Mouse (Mus musculus): Measurements from ENCODE around the gene Ccdc115.

The Ccdc115 gene

GRCm38 (mm10) chr1:34439215-34439960 is at the start of gene Ccdc115, which contains the start of gene Imp4:
Ccdc115 (minus strand) TSS chr1:34439672.
Imp4 (plus strand) TSS chr1:34439851.
- DNase-seq (ENCODE audit: low read depth, low spot score): peak; percentile 100

GRCm38 (mm10) chr1:34487383-34487782 is 47.9 kb upstream of the Ccdc115 start:
- DNase-seq (ENCODE audit: low read depth, low spot score): peak; percentile 35

- peak; percentile 65 for DNase-seq (ENCODE audit: low read depth, low spot score)
These were observed 46.2 kb upstream of the Ccdc115 start for GRCm38 (mm10) chr1:34485461-34486188.

- DNase-seq (ENCODE audit: low read depth, low spot score): no peak
These were observed 45.0 kb upstream of the Ccdc115 start for GRCm38 (mm10) chr1:34484470-34484869.

GRCm38 (mm10) chr1:34481920-34482669 is 42.6 kb upstream of the Ccdc115 start:
- no peak for DNase-seq (ENCODE audit: low read depth, low spot score)

GRCm38 (mm10) chr1:34480801-34481200 is 41.3 kb upstream of the Ccdc115 start:
- no peak for DNase-seq (ENCODE audit: low read depth, low spot score)

GRCm38 (mm10) chr1:34478891-34479655 is 39.6 kb upstream of the Ccdc115 start:
- DNase-seq (ENCODE audit: low read depth, low spot score): no peak

- peak; percentile 79 for DNase-seq (ENCODE audit: low read depth, low spot score)
These were observed 33.2 kb upstream of the Ccdc115 start for GRCm38 (mm10) chr1:34472427-34473300.

GRCm38 (mm10) chr1:34469801-34470200 is 30.3 kb upstream of the Ccdc115 start:
- DNase-seq (ENCODE audit: low read depth, low spot score): peak; percentile 86

GRCm38 (mm10) chr1:34468500-34468899 is 29.0 kb upstream of the Ccdc115 start:
- peak; percentile 92 for DNase-seq (ENCODE audit: low read depth, low spot score)

GRCm38 (mm10) chr1:34468051-34468450 is 28.6 kb upstream of the Ccdc115 start:
- no peak for DNase-seq (ENCODE audit: low read depth, low spot score)

- no peak for DNase-seq (ENCODE audit: low read depth, low spot score)
These were observed 26.0 kb upstream of the Ccdc115 start for GRCm38 (mm10) chr1:34465445-34465844.

- DNase-seq (ENCODE audit: low read depth, low spot score): no peak
These were observed 24.9 kb upstream of the Ccdc115 start for GRCm38 (mm10) chr1:34464310-34464817.

- peak; percentile 86 for DNase-seq (ENCODE audit: low read depth, low spot score)
These were observed 23.3 kb upstream of the Ccdc115 start for GRCm38 (mm10) chr1:34462766-34463165.

- DNase-seq (ENCODE audit: low read depth, low spot score): no peak
These were observed 20.6 kb upstream of the Ccdc115 start for GRCm38 (mm10) chr1:34460061-34460441.

GRCm38 (mm10) chr1:34459284-34460060 is 20.0 kb upstream of the Ccdc115 start, which contains the start of gene Ptpn18:
Ptpn18 (plus strand) TSS chr1:34459762.
- DNase-seq (ENCODE audit: low read depth, low spot score): peak; percentile 95

GRCm38 (mm10) chr1:34458431-34458830 is 19.0 kb upstream of the Ccdc115 start:
- peak; percentile 37 for DNase-seq (ENCODE audit: low read depth, low spot score)

- no peak for DNase-seq (ENCODE audit: low read depth, low spot score)
These were observed 3.7 kb upstream of the Ccdc115 start for GRCm38 (mm10) chr1:34443124-34443523.

- no peak for DNase-seq (ENCODE audit: low read depth, low spot score)
These were observed 624 bp upstream of the Ccdc115 start for GRCm38 (mm10) chr1:34439961-34440630.

Data from R1 (cell line).